Mouse (Mus musculus) kidney, adult 2 months (tissue): ENCODE data around the gene Zfp385b.

Experiments
- CTCF ChIP-seq: fragments of 200-500 bp; conservative IDR thresholded peaks from 2 replicates; pipeline ENCODE4 v1.5.1; 2011; ENCODE audit warnings: low read depth, mild to moderate bottlenecking, control low read depth, low read length, moderate library complexity, mixed read lengths; ENCODE audit not compliant: insufficient read depth, insufficient read length
- POLR2A ChIP-seq: fragments of 200-500 bp; IDR thresholded peaks from one replicate; pipeline ENCODE4 v1.6.1; 2011; ENCODE audit warnings: low read depth, low read length, control low read depth

- no peak for TF ChIP-seq POLR2A
- no peak for TF ChIP-seq CTCF
Observed at GRCm38 (mm10) chr2:77481274-77481673, 338.2 kb downstream of the Zfp385b start.
